Mouse (Mus musculus): ENCODE data around the gene Rassf3.

- TF ChIP-seq POLR2A (IDR thresholded peaks at IDR 0.05; ENCODE audit: low read depth, low read length): no peak
- TF ChIP-seq CTCF (conservative IDR thresholded peaks at IDR 0.05 in 1 of 2, IDR thresholded peaks at IDR 0.05 in 1 of 2; ENCODE audit: low read depth in 2 of 2, low read length in 2 of 2): no peak
- no peak for TF ChIP-seq MEF2A (IDR thresholded peaks at IDR 0.05; ENCODE audit: borderline replicate concordance, low read depth, low read length)
- no peak for TF ChIP-seq ETS1 (conservative IDR thresholded peaks at IDR 0.05; ENCODE audit: low read depth, low read length)
- no peak for TF ChIP-seq NELFE (IDR thresholded peaks at IDR 0.05; ENCODE audit: low read depth, low read length)
- no peak for TF ChIP-seq ZKSCAN1 (IDR thresholded peaks at IDR 0.05; ENCODE audit: borderline replicate concordance, low read depth, low read length)
- TF ChIP-seq SMC3 (IDR thresholded peaks at IDR 0.05; ENCODE audit: low read depth, low read length): no peak
- TF ChIP-seq POLR2AphosphoS2 (IDR thresholded peaks at IDR 0.05; ENCODE audit: low read depth, low read length): no peak
- TF ChIP-seq USF1 (IDR thresholded peaks at IDR 0.05; ENCODE audit: low read depth, low read length): no peak
- TF ChIP-seq ZMIZ1 (IDR thresholded peaks at IDR 0.05; ENCODE audit: low read depth, low read length): no peak
Observed at GRCm38 (mm10) chr10:121429981-121430682, 46.0 kb downstream of the Rassf3 start.

Data from CH12.LX (cell line).